Mouse (Mus musculus) right cerebral cortex, postnatal 14 days (tissue): Measurements from ENCODE around the gene Sorl1.

ENCODE experiments used
- DNase-seq: peaks from one replicate; pipeline ENCODE4 v3.0.0; 2022

The Sorl1 gene

GRCm38 (mm10) chr9:42048542-42048941 lies 75.6 kb downstream of the Sorl1 start:
- no peak for DNase-seq

GRCm38 (mm10) chr9:42047786-42048185 lies 76.3 kb downstream of the Sorl1 start:
- no peak for DNase-seq

GRCm38 (mm10) chr9:42046248-42046647 lies 77.8 kb downstream of the Sorl1 start:
- no peak for DNase-seq

GRCm38 (mm10) chr9:42044651-42045050 lies 79.4 kb downstream of the Sorl1 start:
- DNase-seq: no peak

GRCm38 (mm10) chr9:42043934-42044333 lies 80.2 kb downstream of the Sorl1 start:
- no peak for DNase-seq

GRCm38 (mm10) chr9:42039000-42039992 lies 84.8 kb downstream of the Sorl1 start:
- DNase-seq: no peak

GRCm38 (mm10) chr9:42036885-42037284 lies 87.2 kb downstream of the Sorl1 start:
- no peak for DNase-seq

GRCm38 (mm10) chr9:42035995-42036394 lies 88.1 kb downstream of the Sorl1 start:
- peak; percentile 24 for DNase-seq

- peak; percentile 23 for DNase-seq
Measured at GRCm38 (mm10) chr9:42035213-42035765, 88.8 kb downstream of the Sorl1 start.

- DNase-seq: no peak
Measured at GRCm38 (mm10) chr9:42034116-42034520, 90.0 kb downstream of the Sorl1 start.

- no peak for DNase-seq
Measured at GRCm38 (mm10) chr9:42033291-42034115, 90.6 kb downstream of the Sorl1 start.

- no peak for DNase-seq
Measured at GRCm38 (mm10) chr9:42032419-42032818, 91.7 kb downstream of the Sorl1 start.

GRCm38 (mm10) chr9:42028807-42029206 lies 95.3 kb downstream of the Sorl1 start:
- DNase-seq: no peak

GRCm38 (mm10) chr9:42024257-42024656 lies 99.8 kb downstream of the Sorl1 start:
- DNase-seq: no peak

GRCm38 (mm10) chr9:42023383-42023782 lies 100.7 kb downstream of the Sorl1 start:
- no peak for DNase-seq

GRCm38 (mm10) chr9:42022318-42022717 lies 101.8 kb downstream of the Sorl1 start:
- DNase-seq: no peak

GRCm38 (mm10) chr9:42019308-42020031 lies 104.6 kb downstream of the Sorl1 start:
- DNase-seq: no peak

- DNase-seq: no peak
Measured at GRCm38 (mm10) chr9:42008501-42008900, 115.6 kb downstream of the Sorl1 start.

- DNase-seq: peak; percentile 33
Measured at GRCm38 (mm10) chr9:42005101-42005500, 119.0 kb downstream of the Sorl1 start.

GRCm38 (mm10) chr9:42004140-42004539 lies 120.0 kb downstream of the Sorl1 start:
- no peak for DNase-seq

- DNase-seq: no peak
Measured at GRCm38 (mm10) chr9:41999498-42000473, 124.3 kb downstream of the Sorl1 start.
